In genomic region chr17:83453587-83453986, GRCm38 (mm10) we compare ENCODE assay signal across 14 mouse cellular contexts.
"Had no signal": no experiment of that assay in that cellular context is flagged by ENCODE, and none has a peak within 500 bp of the region (broad histone marks: within the 10 kb centered on the region; RNA-seq: fewer than 3 reads in every experiment).

No protein-coding gene starts in this region.

- ATAC-seq: liver, postnatal 0 days; midbrain, embryonic 16.5 days had no signal

- DNase-seq: kidney, adult 8-10 months; kidney, postnatal 25 days; layer of hippocampus, adult 9-11 months; layer of hippocampus, postnatal 36 days; liver; liver, embryonic 13.5 days; liver, postnatal 0 days; lung, postnatal 14 days; right cerebral cortex, postnatal 14 days had no signal

- H3K27ac ChIP-seq: limb, embryonic 12.5 days; liver, embryonic 13.5 days; lung, embryonic 15.5 days; macrophage; midbrain, embryonic 12.5 days had no signal

- H3K4me3 ChIP-seq: limb, embryonic 12.5 days; liver, embryonic 13.5 days; lung, embryonic 15.5 days; midbrain, embryonic 12.5 days had no signal

- H3K4me1 ChIP-seq: limb, embryonic 12.5 days; liver, embryonic 13.5 days; lung, embryonic 15.5 days; midbrain, embryonic 12.5 days had no signal

- H3K27me3 ChIP-seq: limb, embryonic 12.5 days; liver, embryonic 13.5 days; lung, embryonic 15.5 days; midbrain, embryonic 12.5 days had no signal
